Mouse (Mus musculus) liver, adult 2 months (tissue): ENCODE measurements around the gene Gm1043. TPM values are rescaled to one million over a fixed set of nuclear protein-coding genes. Genes with fewer than 3 reads are reported as not detected.

Experiments used
- DNase-seq: peaks from one replicate; pipeline ENCODE4 v3.0.0-alpha.2; 2011; ENCODE audit warnings: low read depth, low spot score; ENCODE audit errors: extremely low read depth
- H3K27ac ChIP-seq: fragments of 200-500 bp; replicated peaks from 2 replicates; pipeline ENCODE4 v1.5.1; 2012; ENCODE audit warnings: low read depth, mild to moderate bottlenecking, control low read depth, inconsistent platforms, low read length; ENCODE audit not compliant: insufficient read depth
- H3K27me3 ChIP-seq: fragments of 200-500 bp; 2 replicates; pipeline ENCODE4 v1.6.1; 2012; ENCODE audit warnings: mild to moderate bottlenecking, moderate library complexity, low read length, inconsistent platforms; ENCODE audit not compliant: control insufficient read depth, insufficient read depth
- H3K36me3 ChIP-seq: fragments of 200-500 bp; 2 replicates; pipeline ENCODE4 v1.6.1; 2012; ENCODE audit warnings: low read length, inconsistent platforms; ENCODE audit not compliant: control insufficient read depth, insufficient read depth
- H3K4me1 ChIP-seq: fragments of 200-500 bp; 2 replicates; pipeline ENCODE4 v1.6.1; 2011; ENCODE audit warnings: low read length; ENCODE audit not compliant: control insufficient read depth, insufficient read depth
- H3K4me3 ChIP-seq: fragments of 200-500 bp; 2 replicates; pipeline ENCODE4 v1.5.1; 2011; ENCODE audit warnings: low read depth, mild to moderate bottlenecking, control low read depth, low read length, moderate library complexity; ENCODE audit not compliant: insufficient read depth
- H3K79me2 ChIP-seq: fragments of 200-500 bp; 2 replicates; pipeline ENCODE4 v1.6.1; 2012; ENCODE audit warnings: inconsistent platforms, mild to moderate bottlenecking, low read length, moderate library complexity; ENCODE audit not compliant: control insufficient read depth, insufficient read depth
- H3K9ac ChIP-seq: fragments of 200-500 bp; 2 replicates; pipeline ENCODE4 v1.6.1; 2012; ENCODE audit warnings: low read depth, mild to moderate bottlenecking, control low read depth, inconsistent platforms, low read length
- CTCF ChIP-seq: fragments of 200-500 bp; IDR thresholded peaks from 2 replicates; pipeline ENCODE4 v1.5.1; 2011; ENCODE audit warnings: low read depth, low read length, control low read depth
- POLR2A ChIP-seq: fragments of 200-500 bp; IDR thresholded peaks from 2 replicates; pipeline ENCODE4 v1.6.1; 2011; ENCODE audit warnings: low read length, control low read depth; ENCODE audit not compliant: insufficient read depth; ENCODE audit errors: extremely low read depth
- WGBS: fragments of 180-500 bp; shearing (Covaris S2); methylation state at CpG from one replicate; pipeline ENCODE4 v1.1.7; 2018; 5-methylcytosine and 5-hydroxymethylcytosine counted together
- polyA plus RNA-seq: library from polyadenylated mRNA; depleted of rRNA; stranded (reverse); fragments of >200 nt; gene quantifications from 2 replicates; pipeline ENCODE4 v1.2.3, GENCODE M21; 2012
- total RNA-seq: library from RNA; depleted of rRNA; stranded (reverse); fragments of >200 nt; gene quantifications from 2 replicates; pipeline ENCODE4 v1.2.3, GENCODE M21; 2014

The Gm1043 gene
- total and polyA plus RNA-seq, 2 experiments = 0.05 TPM; not detected in 1

DNA sequence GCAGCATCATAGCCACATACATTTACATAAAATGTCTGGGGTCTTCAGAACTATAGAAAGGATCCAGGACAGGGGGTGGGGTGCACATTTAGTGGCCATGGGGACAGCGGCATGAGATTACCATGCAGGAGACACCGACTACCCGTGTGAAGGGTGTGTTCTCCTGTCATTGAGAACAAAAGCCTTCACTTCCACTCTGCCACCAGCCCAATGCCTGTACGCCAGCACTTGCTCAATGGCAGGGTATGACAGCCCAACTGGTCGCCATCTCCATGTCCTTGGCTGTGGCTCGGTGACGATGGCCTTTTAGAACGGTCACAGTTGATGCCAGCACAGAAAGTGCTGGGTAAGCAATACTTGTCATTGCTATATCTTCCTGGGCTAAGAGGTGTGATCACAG lies 111.0 kb downstream of the Gm1043 start:
- no peak for DNase-seq
- TF ChIP-seq POLR2A (no peak), CTCF (no peak)
- Histone ChIP-seq H3K4me1 (no peaks in the 10 kb centered on the region), H3K27ac (no peak overlapping the region), H3K36me3 (no peaks in the 10 kb centered on the region), H3K79me2 (no peaks in the 10 kb centered on the region), H3K4me3 (no peak overlapping the region), H3K27me3 (no peaks in the 10 kb centered on the region), H3K9ac (no peak overlapping the region)
- 81% methylated on average over 8 of the region's 8 CpGs for WGBS

DNA sequence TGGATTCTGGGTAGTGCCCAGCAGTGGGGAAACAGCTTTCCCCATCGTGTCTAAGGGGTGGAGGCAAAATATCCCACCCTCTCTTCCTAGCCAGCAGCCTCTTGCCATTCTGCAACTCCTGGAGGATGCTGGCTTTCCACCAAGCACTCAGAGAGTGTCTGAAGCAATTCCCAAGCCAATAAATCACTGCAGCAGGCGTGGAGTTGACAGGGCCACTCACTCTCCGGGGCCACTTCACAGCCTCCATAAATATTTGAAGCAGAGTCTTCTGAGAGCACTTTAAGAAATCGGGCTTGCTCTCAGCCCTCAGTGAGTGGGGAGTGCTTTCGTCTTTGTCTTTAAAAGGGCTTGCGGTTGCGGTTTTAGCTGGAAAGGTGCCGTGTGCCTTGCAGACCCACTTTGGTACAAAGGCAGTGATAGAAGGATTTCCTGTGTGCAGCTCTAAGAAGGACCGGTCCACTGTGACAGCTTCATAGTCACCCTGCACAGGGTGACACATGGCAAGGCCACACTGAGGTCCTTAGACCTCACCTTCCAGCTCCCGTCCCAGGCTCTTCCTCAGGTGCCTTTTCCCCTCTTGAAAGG lies 111.6 kb downstream of the Gm1043 start:
- no peak for TF ChIP-seq POLR2A
- 69% methylated on average over 10 of the region's 10 CpGs for WGBS
- no peaks in the 10 kb centered on the region for H3K79me2 ChIP-seq
- DNase-seq = no peak
- no peaks in the 10 kb centered on the region for H3K27me3 ChIP-seq
- no peak overlapping the region for H3K9ac ChIP-seq
- H3K4me3 ChIP-seq = no peak overlapping the region
- no peaks in the 10 kb centered on the region for H3K4me1 ChIP-seq
- H3K27ac ChIP-seq = no peak overlapping the region
- H3K36me3 ChIP-seq = no peaks in the 10 kb centered on the region

DNA sequence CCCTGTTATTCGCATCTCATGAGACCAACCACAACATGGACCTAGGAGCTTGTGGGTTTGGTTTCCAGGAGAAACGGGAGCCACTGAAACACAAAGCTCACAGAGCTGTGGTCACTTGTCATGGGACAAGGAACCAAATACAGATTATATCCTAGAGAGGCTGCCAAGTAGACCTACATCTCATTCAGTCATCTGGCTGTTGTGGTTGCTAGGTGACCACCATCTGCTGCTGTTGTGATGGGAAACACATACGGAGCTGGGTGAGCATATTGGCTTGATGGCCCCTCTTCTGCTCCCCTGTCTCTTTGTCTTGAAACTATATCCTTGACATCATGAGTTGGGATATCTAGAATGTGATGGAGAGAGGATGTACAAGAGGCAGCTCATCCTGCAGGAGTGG lies 112.3 kb downstream of the Gm1043 start:
- Histone ChIP-seq H3K4me3 (no peak overlapping the region), H3K27ac (no peak overlapping the region), H3K27me3 (no peaks in the 10 kb centered on the region), H3K36me3 (no peaks in the 10 kb centered on the region), H3K9ac (no peak overlapping the region), H3K79me2 (no peaks in the 10 kb centered on the region), H3K4me1 (no peaks in the 10 kb centered on the region)
- no peak for DNase-seq
- 78% methylated on average over 3 of the region's 3 CpGs for WGBS
- TF ChIP-seq POLR2A (no peak), CTCF (no peak)

DNA sequence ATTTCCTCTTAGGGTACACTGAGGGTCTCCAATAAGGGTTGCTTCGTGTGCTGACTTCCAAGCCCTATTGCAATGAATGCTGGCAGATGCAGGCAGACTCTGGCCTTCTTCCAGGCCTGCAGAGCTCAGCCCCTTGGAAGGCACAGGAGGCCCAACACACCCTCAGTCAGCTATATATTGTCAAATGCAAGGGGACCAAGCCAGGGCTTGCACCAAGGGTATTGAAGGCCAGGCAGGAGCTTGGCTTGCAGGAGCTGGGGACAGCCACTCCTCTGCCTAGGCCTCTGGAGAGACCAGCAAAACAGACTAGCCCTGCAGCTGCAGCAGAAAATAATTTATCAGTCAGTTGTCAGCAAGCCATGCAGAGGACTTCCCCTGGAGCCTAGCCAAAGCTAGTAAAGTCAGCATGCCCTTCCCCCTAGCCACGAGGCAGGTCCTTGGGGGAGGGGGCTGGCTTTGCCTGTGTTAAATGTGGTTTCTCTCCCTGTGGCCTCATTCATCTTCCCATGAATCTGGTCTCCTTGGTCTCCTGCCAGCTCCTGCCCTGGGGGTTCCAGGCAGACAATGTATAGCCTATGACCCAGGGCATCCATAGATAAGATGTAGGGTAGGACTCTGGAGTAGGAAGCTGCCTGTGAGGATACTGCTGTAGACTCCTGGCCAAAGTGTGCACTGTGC lies 113.0 kb downstream of the Gm1043 start:
- Histone ChIP-seq H3K27me3 (no peaks in the 10 kb centered on the region), H3K4me1 (no peaks in the 10 kb centered on the region), H3K9ac (no peak overlapping the region), H3K79me2 (no peaks in the 10 kb centered on the region), H3K4me3 (no peak overlapping the region), H3K27ac (no peak overlapping the region), H3K36me3 (no peaks in the 10 kb centered on the region)
- no peak for DNase-seq
- WGBS = 43% methylated on average over 2 of the region's 2 CpGs
- no peak for TF ChIP-seq CTCF
- TF ChIP-seq POLR2A = no peak

DNA sequence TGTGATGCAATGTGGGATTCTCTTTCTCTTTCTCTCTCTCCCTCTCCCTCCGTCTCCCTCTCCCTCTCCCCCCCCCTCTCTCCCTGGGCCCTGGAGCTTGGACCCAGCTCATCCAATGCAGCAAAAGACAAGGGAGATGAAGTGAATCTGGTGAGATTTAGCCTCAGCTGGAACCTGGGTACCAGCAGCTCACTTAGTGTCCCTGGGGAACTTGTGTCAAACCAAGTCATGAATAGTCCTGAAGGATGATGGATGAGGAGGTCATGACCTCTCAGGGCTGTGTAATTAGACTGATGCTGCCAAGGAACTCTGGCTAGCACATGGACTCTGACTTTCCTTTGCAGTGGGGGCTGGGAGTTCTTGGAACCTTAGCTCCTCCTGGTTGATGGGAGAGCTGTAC lies 117.1 kb downstream of the Gm1043 start:
- no peak overlapping the region for H3K27ac ChIP-seq
- H3K4me1 ChIP-seq = no peaks in the 10 kb centered on the region
- no peak overlapping the region for H3K4me3 ChIP-seq
- no peak for DNase-seq
- WGBS = 37% methylated on average over 1 of the region's 1 CpGs
- no peaks in the 10 kb centered on the region for H3K79me2 ChIP-seq
- TF ChIP-seq CTCF (no peak), POLR2A (no peak)
- H3K27me3 ChIP-seq = no peaks in the 10 kb centered on the region
- H3K9ac ChIP-seq = no peak overlapping the region
- no peaks in the 10 kb centered on the region for H3K36me3 ChIP-seq

DNA sequence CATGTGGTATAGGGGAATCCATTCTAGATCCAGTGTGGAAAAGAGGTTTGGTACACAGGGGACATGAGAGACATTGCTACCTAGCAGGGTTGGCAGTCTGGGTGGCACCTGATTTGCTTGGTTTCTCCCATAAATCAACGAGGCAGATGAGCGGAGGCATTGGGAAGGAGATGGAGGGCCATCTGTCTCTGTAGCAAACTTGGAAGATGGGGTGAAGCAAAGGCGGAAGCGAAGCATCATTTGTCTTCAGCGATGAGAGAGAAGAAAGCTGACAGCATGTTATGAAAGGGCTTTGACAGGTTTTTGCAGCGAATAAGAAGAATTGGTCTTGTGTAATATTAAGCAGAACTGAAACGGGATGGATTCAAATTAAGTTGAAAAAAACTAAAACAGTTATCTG lies 119.7 kb downstream of the Gm1043 start:
- H3K4me3 ChIP-seq = no peak overlapping the region
- H3K4me1 ChIP-seq = no peaks in the 10 kb centered on the region
- no peaks in the 10 kb centered on the region for H3K27me3 ChIP-seq
- 81% methylated on average over 7 of the region's 7 CpGs for WGBS
- H3K36me3 ChIP-seq = no peaks in the 10 kb centered on the region
- H3K9ac ChIP-seq = no peak overlapping the region
- no peak for DNase-seq
- no peaks in the 10 kb centered on the region for H3K79me2 ChIP-seq
- no peak for TF ChIP-seq CTCF
- TF ChIP-seq POLR2A = no peak
- H3K27ac ChIP-seq = no peak overlapping the region
